Mouse (Mus musculus) heart, postnatal 0 days (tissue): ENCODE measurements around the gene Usp7.
A peak's percentile ranks its signal among the peaks of the same experiment; 100 is the strongest.

ENCODE experiments used
- CTCF ChIP-seq: IDR thresholded peaks from 2 replicates; pipeline ENCODE4 v1.5.1; 2016; ENCODE audit warnings: antibody characterized with exemption, control low read depth, low read depth
- EP300 ChIP-seq: IDR thresholded peaks from 2 replicates; pipeline ENCODE4 v1.6.1; 2016; ENCODE audit warnings: antibody characterized with exemption, low read depth

- TF ChIP-seq CTCF (peak; percentile 94), EP300 (no peak)
Measured at GRCm38 (mm10) chr16:8769065-8769464, 23.0 kb downstream of the Usp7 start.
